Mouse (Mus musculus) lung, adult 18-20 months (tissue): Measurements from ENCODE around the gene Gm10762.
"Not testable (repeated sequence)": the region's sequence is repeated elsewhere in the genome, so short reads cannot be mapped to it uniquely, and the experiment has no call there.

Experiments used
- DNase-seq, 2 experiments: peaks; one replicate each; pipeline ENCODE4 v3.0.0; 2022; ENCODE audit warnings: mixed read lengths in 2 of 2

Gene Gm10762

GRCm38 (mm10) chr2:128967661-128968441 is at the start of gene Gm10762:
Gene Gm10762 (minus strand): TSS chr2:128967725.
- peak; percentile 85 to 88 for DNase-seq

- DNase-seq, result not testable (repeated sequence)
Observed at GRCm38 (mm10) chr2:129008867-129009266, 41.3 kb upstream of the Gm10762 start.

- no peak for DNase-seq
Observed at GRCm38 (mm10) chr2:129006194-129006749, 38.7 kb upstream of the Gm10762 start.

GRCm38 (mm10) chr2:129004872-129005271 is 37.3 kb upstream of the Gm10762 start:
- no peak for DNase-seq

- DNase-seq, result no peak
Observed at GRCm38 (mm10) chr2:128984746-128985145, 17.2 kb upstream of the Gm10762 start.

GRCm38 (mm10) chr2:128975572-128975971 is 8.0 kb upstream of the Gm10762 start:
- DNase-seq, result no peak

- DNase-seq, result no peak
Observed at GRCm38 (mm10) chr2:128972301-128972700, 4.8 kb upstream of the Gm10762 start.

- DNase-seq, result no peak
Observed at GRCm38 (mm10) chr2:128968475-128969083, 1.1 kb upstream of the Gm10762 start.

- DNase-seq, result peak; percentile 98
Observed at GRCm38 (mm10) chr2:128966641-128967580, 614 bp downstream of the Gm10762 start, which contains the start of gene Zc3h6. Gene Zc3h6 (plus strand): TSS chr2:128967402.

- no peak for DNase-seq
Observed at GRCm38 (mm10) chr2:128966236-128966635, 1.3 kb downstream of the Gm10762 start.

- DNase-seq, result no peak
Observed at GRCm38 (mm10) chr2:128965505-128966105, 1.9 kb downstream of the Gm10762 start.

- DNase-seq, result no peak
Observed at GRCm38 (mm10) chr2:128954186-128954585, 13.3 kb downstream of the Gm10762 start.

GRCm38 (mm10) chr2:128947962-128948588 is 19.4 kb downstream of the Gm10762 start:
- peak in 1 of 2 experiments; percentile 14 for DNase-seq

- peak; percentile 96 to 97 for DNase-seq
Observed at GRCm38 (mm10) chr2:128943538-128944528, 23.7 kb downstream of the Gm10762 start, which contains the start of gene Zc3h8. Gene Zc3h8 (minus strand): TSS chr2:128944077.

- no peak for DNase-seq
Observed at GRCm38 (mm10) chr2:128936256-128936655, 31.3 kb downstream of the Gm10762 start.

GRCm38 (mm10) chr2:128930704-128931103 is 36.8 kb downstream of the Gm10762 start:
- no peak for DNase-seq

GRCm38 (mm10) chr2:128928446-128928845 is 39.1 kb downstream of the Gm10762 start:
- no peak for DNase-seq

- no peak for DNase-seq
Observed at GRCm38 (mm10) chr2:128924799-128925198, 42.7 kb downstream of the Gm10762 start.
